Mouse (Mus musculus): ENCODE measurements around the gene Ptpn21. TPM values are rescaled to one million over a fixed set of nuclear protein-coding genes. Genes with fewer than 3 reads are reported as not detected.

Ptpn21 gene
- polyA plus RNA-seq, 1 experiment from 2014 or later, result 4.0 TPM

- Histone ChIP-seq H3K9ac (ENCODE audit: low read depth, low read length) (no peak overlapping the region), H3K4me1 (ENCODE audit: control insufficient read depth, insufficient read depth, low read length) (peaks cover 26% of the 10 kb centered on the region), H3K27me3 (ENCODE audit: control insufficient read depth, insufficient read depth, low read depth, low read length) (no peaks in the 10 kb centered on the region), H3K4me2 (ENCODE audit: low read length) (no peak overlapping the region), H3K36me3 (ENCODE audit: control insufficient read depth, insufficient read depth, low read length) (no peaks in the 10 kb centered on the region), H3K27ac (ENCODE audit: low read length) (no peak overlapping the region), H3K9me3 (replicated peaks; ENCODE audit: control insufficient read depth, low read length, poor library complexity, severe bottlenecking) (no peaks in the 10 kb centered on the region), H3K4me3 (ENCODE audit: low read depth, low read length) (no peak overlapping the region)
- 89% methylated on average over 11 of the region's 11 CpGs for WGBS
- no peak for ATAC-seq
Observed at GRCm38 (mm10) chr12:98730682-98731081, 6.5 kb downstream of the Ptpn21 start.

- Histone ChIP-seq H3K9me3 (replicated peaks; ENCODE audit: control insufficient read depth, low read length, poor library complexity, severe bottlenecking) (no peaks in the 10 kb centered on the region), H3K4me1 (ENCODE audit: control insufficient read depth, insufficient read depth, low read length) (peaks cover 5% of the 10 kb centered on the region; the same call in 1 of the 2 replicates), H3K36me3 (ENCODE audit: control insufficient read depth, insufficient read depth, low read length) (no peaks in the 10 kb centered on the region), H3K27me3 (ENCODE audit: control insufficient read depth, insufficient read depth, low read depth, low read length) (no peaks in the 10 kb centered on the region), H3K27ac (ENCODE audit: low read length) (no peak overlapping the region), H3K9ac (ENCODE audit: low read depth, low read length) (no peak overlapping the region), H3K4me2 (ENCODE audit: low read length) (no peak overlapping the region), H3K4me3 (ENCODE audit: low read depth, low read length) (no peak overlapping the region)
- 90% methylated on average over 7 of the region's 7 CpGs for WGBS
- no peak for ATAC-seq
Observed at GRCm38 (mm10) chr12:98727186-98727585, 10.0 kb downstream of the Ptpn21 start.

DNA sequence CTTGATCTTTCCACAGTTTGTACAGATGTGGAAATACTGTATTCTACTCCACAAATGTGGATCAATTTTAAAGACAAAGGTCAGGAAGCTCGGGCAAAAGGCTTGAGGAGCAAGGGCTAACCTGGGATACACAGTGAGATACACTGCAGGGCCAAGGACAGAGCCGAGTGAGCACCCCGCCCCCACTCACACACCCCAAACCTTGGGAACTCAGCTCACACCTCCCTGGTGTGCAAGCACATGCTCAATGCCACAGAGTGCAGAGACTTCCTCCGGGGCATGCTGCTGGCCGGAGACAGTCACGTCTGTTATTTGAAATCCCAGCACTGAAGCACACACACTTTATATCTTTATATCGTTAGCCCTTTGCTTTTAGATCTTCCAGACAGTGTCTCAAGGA lies 11.1 kb downstream of the Ptpn21 start:
- Histone ChIP-seq H3K4me2 (ENCODE audit: low read length) (no peak overlapping the region), H3K9ac (ENCODE audit: low read depth, low read length) (no peak overlapping the region)
- 89% methylated on average over 7 of the region's 7 CpGs for WGBS

DNA sequence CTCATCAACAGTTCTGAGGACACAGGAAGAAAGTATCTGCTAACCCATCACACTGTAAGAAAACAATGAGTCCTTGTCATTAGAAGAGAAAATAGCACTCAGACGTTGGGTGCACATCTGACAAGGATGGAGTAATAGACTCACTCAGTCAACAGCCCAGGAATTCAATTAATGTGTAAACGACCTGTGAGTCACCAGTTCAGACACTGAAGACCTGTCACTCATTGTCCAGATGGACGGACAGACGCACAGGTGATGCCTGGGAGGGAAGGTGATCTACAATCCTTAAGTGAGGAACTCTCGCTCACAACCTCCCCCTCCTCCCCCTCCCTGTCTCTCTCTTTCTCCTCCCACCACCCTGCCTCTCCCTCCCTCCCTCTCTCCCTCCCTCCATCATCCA lies 12.2 kb downstream of the Ptpn21 start:
- H3K9me3 ChIP-seq (replicated peaks; ENCODE audit: control insufficient read depth, low read length, poor library complexity, severe bottlenecking), result no peaks in the 10 kb centered on the region
- no peak overlapping the region for H3K9ac ChIP-seq (ENCODE audit: low read depth, low read length)
- ATAC-seq, result no peak
- 84% methylated on average over 5 of the region's 5 CpGs for WGBS
- H3K27ac ChIP-seq (ENCODE audit: low read length), result no peak overlapping the region
- H3K4me3 ChIP-seq (ENCODE audit: low read depth, low read length), result no peak overlapping the region
- H3K36me3 ChIP-seq (ENCODE audit: control insufficient read depth, insufficient read depth, low read length), result no peaks in the 10 kb centered on the region
- H3K4me2 ChIP-seq (ENCODE audit: low read length), result no peak overlapping the region
- no peaks in the 10 kb centered on the region; the same call in 1 of the 2 replicates for H3K4me1 ChIP-seq (ENCODE audit: control insufficient read depth, insufficient read depth, low read length)
- no peaks in the 10 kb centered on the region for H3K27me3 ChIP-seq (ENCODE audit: control insufficient read depth, insufficient read depth, low read depth, low read length)

More for the DNA sequence above, 11.1 kb downstream of the Ptpn21 start:
- no peaks in the 10 kb centered on the region for H3K27me3 ChIP-seq (ENCODE audit: control insufficient read depth, insufficient read depth, low read depth, low read length)
- H3K9me3 ChIP-seq (replicated peaks; ENCODE audit: control insufficient read depth, low read length, poor library complexity, severe bottlenecking), result no peaks in the 10 kb centered on the region
- H3K27ac ChIP-seq (ENCODE audit: low read length), result no peak overlapping the region
- peaks cover under 1% of the 10 kb centered on the region; the same call in 1 of the 2 replicates for H3K4me1 ChIP-seq (ENCODE audit: control insufficient read depth, insufficient read depth, low read length)
- ATAC-seq, result no peak
- no peaks in the 10 kb centered on the region for H3K36me3 ChIP-seq (ENCODE audit: control insufficient read depth, insufficient read depth, low read length)
- no peak overlapping the region for H3K4me3 ChIP-seq (ENCODE audit: low read depth, low read length)

GRCm38 (mm10) chr12:98724224-98724623 lies 13.0 kb downstream of the Ptpn21 start:
- no peaks in the 10 kb centered on the region for H3K36me3 ChIP-seq (ENCODE audit: control insufficient read depth, insufficient read depth, low read length)
- no peak overlapping the region for H3K9ac ChIP-seq (ENCODE audit: low read depth, low read length)
- H3K9me3 ChIP-seq (replicated peaks; ENCODE audit: control insufficient read depth, low read length, poor library complexity, severe bottlenecking), result no peaks in the 10 kb centered on the region
- H3K27ac ChIP-seq (ENCODE audit: low read length), result no peak overlapping the region
- 97% methylated on average over 7 of the region's 7 CpGs for WGBS
- no peak overlapping the region for H3K4me2 ChIP-seq (ENCODE audit: low read length)
- no peak for ATAC-seq
- H3K27me3 ChIP-seq (ENCODE audit: control insufficient read depth, insufficient read depth, low read depth, low read length), result no peaks in the 10 kb centered on the region
- no peaks in the 10 kb centered on the region; the same call in 1 of the 2 replicates for H3K4me1 ChIP-seq (ENCODE audit: control insufficient read depth, insufficient read depth, low read length)
- H3K4me3 ChIP-seq (ENCODE audit: low read depth, low read length), result no peak overlapping the region

- 65% methylated on average over 3 of the region's 3 CpGs for WGBS
Observed at GRCm38 (mm10) chr12:98721030-98721429, 16.2 kb downstream of the Ptpn21 start.

GRCm38 (mm10) chr12:98720628-98721027 lies 16.6 kb downstream of the Ptpn21 start:
- no peaks in the 10 kb centered on the region; the same call in 1 of the 2 replicates for H3K4me1 ChIP-seq (ENCODE audit: control insufficient read depth, insufficient read depth, low read length)
- ATAC-seq, result no peak
- no peaks in the 10 kb centered on the region for H3K36me3 ChIP-seq (ENCODE audit: control insufficient read depth, insufficient read depth, low read length)
- H3K27ac ChIP-seq (ENCODE audit: low read length), result no peak overlapping the region
- WGBS, result 60% methylated on average over 3 of the region's 3 CpGs
- no peak overlapping the region for H3K9ac ChIP-seq (ENCODE audit: low read depth, low read length)
- no peak overlapping the region for H3K4me3 ChIP-seq (ENCODE audit: low read depth, low read length)
- no peak overlapping the region for H3K4me2 ChIP-seq (ENCODE audit: low read length)
- no peaks in the 10 kb centered on the region for H3K9me3 ChIP-seq (replicated peaks; ENCODE audit: control insufficient read depth, low read length, poor library complexity, severe bottlenecking)
- H3K27me3 ChIP-seq (ENCODE audit: control insufficient read depth, insufficient read depth, low read depth, low read length), result no peaks in the 10 kb centered on the region

More at GRCm38 (mm10) chr12:98721030-98721429, 16.2 kb downstream of the Ptpn21 start:
- Histone ChIP-seq H3K36me3 (ENCODE audit: control insufficient read depth, insufficient read depth, low read length) (no peaks in the 10 kb centered on the region), H3K4me1 (ENCODE audit: control insufficient read depth, insufficient read depth, low read length) (no peaks in the 10 kb centered on the region; the same call in 1 of the 2 replicates), H3K27me3 (ENCODE audit: control insufficient read depth, insufficient read depth, low read depth, low read length) (no peaks in the 10 kb centered on the region), H3K4me2 (ENCODE audit: low read length) (no peak overlapping the region), H3K9me3 (replicated peaks; ENCODE audit: control insufficient read depth, low read length, poor library complexity, severe bottlenecking) (no peaks in the 10 kb centered on the region), H3K27ac (ENCODE audit: low read length) (no peak overlapping the region), H3K9ac (ENCODE audit: low read depth, low read length) (no peak overlapping the region), H3K4me3 (ENCODE audit: low read depth, low read length) (no peak overlapping the region)
- ATAC-seq, result no peak

- 94% methylated on average over 2 of the region's 2 CpGs for WGBS
- ATAC-seq, result no peak
- no peak overlapping the region for H3K4me2 ChIP-seq (ENCODE audit: low read length)
Observed at GRCm38 (mm10) chr12:98716142-98716541, 21.1 kb downstream of the Ptpn21 start.

DNA sequence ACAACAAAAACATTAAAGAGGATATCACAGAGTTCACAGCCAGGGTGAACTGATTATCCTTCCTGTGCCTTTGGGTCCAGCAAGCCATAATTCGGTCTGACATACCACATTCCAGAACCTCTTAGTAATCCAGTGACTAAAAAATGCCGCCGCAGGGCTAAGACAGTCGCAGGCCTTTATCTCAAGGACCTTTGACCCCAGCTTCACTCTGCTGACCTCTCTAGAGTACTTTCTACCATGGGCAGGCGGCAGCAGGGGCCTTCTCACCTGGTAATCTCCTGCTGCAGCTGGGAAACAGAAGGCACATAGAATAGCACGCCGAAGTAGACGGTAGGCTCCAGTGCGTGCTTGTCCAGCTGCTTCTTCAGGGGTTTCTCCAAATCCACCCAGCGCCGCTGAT lies 22.4 kb downstream of the Ptpn21 start:
- Histone ChIP-seq H3K27ac (ENCODE audit: low read length) (no peak overlapping the region), H3K9ac (ENCODE audit: low read depth, low read length) (no peak overlapping the region), H3K4me2 (ENCODE audit: low read length) (no peak overlapping the region), H3K4me1 (ENCODE audit: control insufficient read depth, insufficient read depth, low read length) (no peaks in the 10 kb centered on the region), H3K9me3 (replicated peaks; ENCODE audit: control insufficient read depth, low read length, poor library complexity, severe bottlenecking) (no peaks in the 10 kb centered on the region), H3K27me3 (ENCODE audit: control insufficient read depth, insufficient read depth, low read depth, low read length) (no peaks in the 10 kb centered on the region), H3K4me3 (ENCODE audit: low read depth, low read length) (no peak overlapping the region), H3K36me3 (ENCODE audit: control insufficient read depth, insufficient read depth, low read length) (no peaks in the 10 kb centered on the region)
- 16% methylated on average over 11 of the region's 11 CpGs for WGBS
- no peak for ATAC-seq

More at GRCm38 (mm10) chr12:98716142-98716541, 21.1 kb downstream of the Ptpn21 start:
- no peak overlapping the region for H3K4me3 ChIP-seq (ENCODE audit: low read depth, low read length)
- no peaks in the 10 kb centered on the region for H3K27me3 ChIP-seq (ENCODE audit: control insufficient read depth, insufficient read depth, low read depth, low read length)
- H3K27ac ChIP-seq (ENCODE audit: low read length), result no peak overlapping the region
- no peaks in the 10 kb centered on the region for H3K36me3 ChIP-seq (ENCODE audit: control insufficient read depth, insufficient read depth, low read length)
- no peak overlapping the region for H3K9ac ChIP-seq (ENCODE audit: low read depth, low read length)
- no peaks in the 10 kb centered on the region for H3K9me3 ChIP-seq (replicated peaks; ENCODE audit: control insufficient read depth, low read length, poor library complexity, severe bottlenecking)
- no peaks in the 10 kb centered on the region; the same call in 1 of the 2 replicates for H3K4me1 ChIP-seq (ENCODE audit: control insufficient read depth, insufficient read depth, low read length)
